Mouse (Mus musculus) lung, embryonic 16.5 days (tissue): ENCODE measurements around the gene Nudcd3. TPM values are rescaled to one million over a fixed set of nuclear protein-coding genes. Genes with fewer than 3 reads are reported as not detected.

Source experiments
- ATAC-seq: fragments of 200-750 bp; cut with Nextera tagmentation; 2 replicates; pipeline ENCODE4 v1.8.0; 2017; ENCODE audit warnings: low read depth, mild to moderate bottlenecking, moderate library complexity
- H3K27ac ChIP-seq: fragments of 300-500 bp; sonication (generic); 2 replicates; pipeline ENCODE4 v1.5.1; 2014; ENCODE audit warnings: mild to moderate bottlenecking, control low read depth, low read length
- H3K27me3 ChIP-seq: fragments of 300-500 bp; sonication (generic); 2 replicates; pipeline ENCODE4 v1.6.1; 2014; ENCODE audit warnings: low read depth, low read length, mixed read lengths; ENCODE audit not compliant: control insufficient read depth, insufficient read depth
- H3K36me3 ChIP-seq: fragments of 300-500 bp; sonication (generic); 2 replicates; pipeline ENCODE4 v1.6.1; 2014; ENCODE audit warnings: low read length; ENCODE audit not compliant: control insufficient read depth, insufficient read depth
- H3K4me1 ChIP-seq: fragments of 300-500 bp; sonication (generic); replicated peaks from 2 replicates; pipeline ENCODE4 v1.6.1; 2014; ENCODE audit warnings: low read length, mixed read lengths; ENCODE audit not compliant: control insufficient read depth, insufficient read depth
- H3K4me2 ChIP-seq: fragments of 300-500 bp; sonication (generic); 2 replicates; pipeline ENCODE4 v1.6.1; 2014; ENCODE audit warnings: low read depth, low read length, control low read depth
- H3K4me3 ChIP-seq: fragments of 300-500 bp; sonication (generic); 2 replicates; pipeline ENCODE4 v1.5.1; 2014; ENCODE audit warnings: mild to moderate bottlenecking, low read length, control low read depth
- H3K9ac ChIP-seq: fragments of 300-500 bp; sonication (generic); 2 replicates; pipeline ENCODE4 v1.6.1; 2014; ENCODE audit warnings: low read length, control low read depth
- H3K9me3 ChIP-seq: fragments of 300-500 bp; sonication (generic); 2 replicates; pipeline ENCODE4 v1.6.1; 2016; ENCODE audit warnings: low read length; ENCODE audit not compliant: control insufficient read depth
- WGBS: fragments of 180-500 bp; shearing (Covaris S2); extraction: QIAGEN DNeasy Blood & Tissue Kit; methylation state at CpG from one replicate; pipeline ENCODE4 v1.1.7; 2014; 5-methylcytosine and 5-hydroxymethylcytosine counted together
- polyA plus RNA-seq: library from polyadenylated mRNA; unstranded; fragments of >200 nt; fragmentation: Nextera tagmentation; extraction: Ambion mirVana; gene quantifications from 2 replicates; pipeline ENCODE4 v1.2.1, GENCODE M21; 2015

Nudcd3 gene
- polyA plus RNA-seq, 1 experiment from 2014 or later = 37.0 TPM

- H3K9ac ChIP-seq = no peak overlapping the region
- 85% methylated on average over 7 of the region's 7 CpGs for WGBS
- H3K4me3 ChIP-seq = no peak overlapping the region
- no peaks in the 10 kb centered on the region for H3K36me3 ChIP-seq
- H3K27ac ChIP-seq = no peak overlapping the region
- no peaks in the 10 kb centered on the region for H3K9me3 ChIP-seq
- no peak overlapping the region for H3K4me2 ChIP-seq
- ATAC-seq = no peak
- H3K4me1 ChIP-seq = no peaks in the 10 kb centered on the region
- H3K27me3 ChIP-seq = no peaks in the 10 kb centered on the region
Observed at GRCm38 (mm10) chr11:6165391-6166081, 34.7 kb downstream of the Nudcd3 start.

- H3K27me3 ChIP-seq = no peaks in the 10 kb centered on the region
- no peaks in the 10 kb centered on the region for H3K4me1 ChIP-seq
- H3K4me2 ChIP-seq = no peak overlapping the region
- H3K9ac ChIP-seq = no peak overlapping the region
- H3K27ac ChIP-seq = no peak overlapping the region
- no peak for ATAC-seq
- 98% methylated on average over 7 of the region's 7 CpGs for WGBS
- H3K4me3 ChIP-seq = no peak overlapping the region
- no peaks in the 10 kb centered on the region for H3K9me3 ChIP-seq
- H3K36me3 ChIP-seq = no peaks in the 10 kb centered on the region
Observed at GRCm38 (mm10) chr11:6164781-6165180, 35.4 kb downstream of the Nudcd3 start.

GRCm38 (mm10) chr11:6163706-6164105, 36.5 kb downstream of the Nudcd3 start:
- ATAC-seq = no peak
- Histone ChIP-seq H3K27me3 (no peaks in the 10 kb centered on the region), H3K27ac (no peak overlapping the region), H3K4me1 (no peaks in the 10 kb centered on the region), H3K9me3 (no peaks in the 10 kb centered on the region), H3K4me3 (no peak overlapping the region), H3K9ac (no peak overlapping the region), H3K4me2 (no peak overlapping the region), H3K36me3 (no peaks in the 10 kb centered on the region)
- 85% methylated on average over 12 of the region's 12 CpGs for WGBS

- 95% methylated on average over 3 of the region's 3 CpGs for WGBS
- no peak for ATAC-seq
- no peaks in the 10 kb centered on the region for H3K27me3 ChIP-seq
Observed at GRCm38 (mm10) chr11:6163062-6163461, 37.2 kb downstream of the Nudcd3 start.

GRCm38 (mm10) chr11:6161549-6161948, 38.7 kb downstream of the Nudcd3 start:
- Histone ChIP-seq H3K4me2 (no peak overlapping the region), H3K9me3 (no peaks in the 10 kb centered on the region), H3K27me3 (no peaks in the 10 kb centered on the region), H3K4me1 (no peaks in the 10 kb centered on the region), H3K9ac (no peak overlapping the region), H3K36me3 (no peaks in the 10 kb centered on the region), H3K4me3 (no peak overlapping the region), H3K27ac (no peak overlapping the region)
- no peak for ATAC-seq

More at GRCm38 (mm10) chr11:6163062-6163461, 37.2 kb downstream of the Nudcd3 start:
- Histone ChIP-seq H3K4me2 (no peak overlapping the region), H3K4me3 (no peak overlapping the region), H3K36me3 (no peaks in the 10 kb centered on the region), H3K9ac (no peak overlapping the region), H3K27ac (no peak overlapping the region), H3K9me3 (no peaks in the 10 kb centered on the region), H3K4me1 (no peaks in the 10 kb centered on the region)

GRCm38 (mm10) chr11:6160663-6161271, 39.4 kb downstream of the Nudcd3 start:
- no peak overlapping the region for H3K27ac ChIP-seq
- no peak overlapping the region for H3K4me3 ChIP-seq
- H3K27me3 ChIP-seq = no peaks in the 10 kb centered on the region
- H3K9ac ChIP-seq = no peak overlapping the region
- no peak for ATAC-seq
- WGBS = 78% methylated on average over 3 of the region's 3 CpGs
- H3K4me2 ChIP-seq = no peak overlapping the region
- H3K9me3 ChIP-seq = no peaks in the 10 kb centered on the region
- H3K36me3 ChIP-seq = no peaks in the 10 kb centered on the region
- no peaks in the 10 kb centered on the region for H3K4me1 ChIP-seq

GRCm38 (mm10) chr11:6159704-6160275, 40.4 kb downstream of the Nudcd3 start:
- Histone ChIP-seq H3K9ac (no peak overlapping the region), H3K4me3 (no peak overlapping the region), H3K36me3 (no peaks in the 10 kb centered on the region), H3K27me3 (no peaks in the 10 kb centered on the region), H3K4me2 (no peak overlapping the region), H3K4me1 (no peaks in the 10 kb centered on the region), H3K27ac (no peak overlapping the region), H3K9me3 (no peaks in the 10 kb centered on the region)
- no peak for ATAC-seq
- WGBS = 89% methylated on average over 4 of the region's 4 CpGs

GRCm38 (mm10) chr11:6158515-6158914, 41.7 kb downstream of the Nudcd3 start:
- Histone ChIP-seq H3K4me3 (no peak overlapping the region), H3K27me3 (no peaks in the 10 kb centered on the region), H3K4me2 (no peak overlapping the region), H3K9me3 (no peaks in the 10 kb centered on the region), H3K36me3 (no peaks in the 10 kb centered on the region), H3K27ac (no peak overlapping the region), H3K4me1 (no peaks in the 10 kb centered on the region), H3K9ac (no peak overlapping the region)
- no peak for ATAC-seq
- 91% methylated on average over 1 of the region's 1 CpGs for WGBS

- no peak overlapping the region for H3K9ac ChIP-seq
- ATAC-seq = no peak
- 57% methylated on average over 5 of the region's 5 CpGs for WGBS
Observed at GRCm38 (mm10) chr11:6157119-6157518, 43.1 kb downstream of the Nudcd3 start.

More at GRCm38 (mm10) chr11:6157119-6157518, 43.1 kb downstream of the Nudcd3 start:
- Histone ChIP-seq H3K4me1 (no peaks in the 10 kb centered on the region), H3K9me3 (no peaks in the 10 kb centered on the region), H3K36me3 (no peaks in the 10 kb centered on the region), H3K4me2 (no peak overlapping the region), H3K27me3 (no peaks in the 10 kb centered on the region), H3K27ac (no peak overlapping the region), H3K4me3 (no peak overlapping the region)
